Mouse (Mus musculus) myocyte (in vitro differentiated cells): ENCODE data around the gene Sult5a1. TPM values are rescaled to one million over a fixed set of nuclear protein-coding genes. Genes with fewer than 3 reads are reported as not detected.
"Not testable (repeated sequence)": the region's sequence is repeated elsewhere in the genome, so short reads cannot be mapped to it uniquely, and the experiment has no call there.

Experiments used
- H3K27me3 ChIP-seq: one replicate; pipeline ENCODE4 v1.6.1; 2011; ENCODE audit not compliant: control insufficient read depth, insufficient read depth, insufficient read length
- H3K36me3 ChIP-seq: one replicate; pipeline ENCODE4 v1.6.1; 2011; ENCODE audit not compliant: control insufficient read depth, insufficient read depth
- H3K4me2 ChIP-seq: one replicate; pipeline ENCODE4 v1.6.1; 2011; ENCODE audit warnings: low read depth, control low read depth
- H3K4me3 ChIP-seq: one replicate; pipeline ENCODE4 v1.5.1; 2011; ENCODE audit warnings: mild to moderate bottlenecking, control low read depth, moderate library complexity
- H3K79me2 ChIP-seq: one replicate; pipeline ENCODE4 v1.6.1; 2011; ENCODE audit not compliant: control insufficient read depth, insufficient read depth
- H3ac ChIP-seq: one replicate; pipeline ENCODE4 v1.6.1; 2011; ENCODE audit not compliant: control insufficient read depth, insufficient read length
- CEBPB ChIP-seq: IDR thresholded peaks from 2 replicates; pipeline ENCODE4 v1.6.1; 2011; ENCODE audit warnings: mild to moderate bottlenecking, moderate library complexity; ENCODE audit not compliant: poor library complexity, insufficient read depth, severe bottlenecking
- E2F4 ChIP-seq: IDR thresholded peaks from one replicate; pipeline ENCODE4 v1.6.1; 2011; ENCODE audit warnings: mild to moderate bottlenecking, control low read depth, moderate library complexity; ENCODE audit not compliant: insufficient read depth
- MAX ChIP-seq: IDR thresholded peaks from one replicate; pipeline ENCODE4 v1.6.1; 2011; ENCODE audit warnings: low read depth, mild to moderate bottlenecking, control low read depth
- MYOG ChIP-seq, 3 experiments: IDR thresholded peaks; one replicate each; pipeline ENCODE4 v1.6.1; 2011; ENCODE audit warnings: control low read depth in 2 of 3, low read depth in 2 of 3, mild to moderate bottlenecking in 2 of 3; ENCODE audit not compliant: insufficient read length in 2 of 3, control insufficient read depth in 1 of 3, insufficient read depth in 1 of 3
- POLR2A ChIP-seq: IDR thresholded peaks from one replicate; pipeline ENCODE4 v1.6.1; 2011; ENCODE audit warnings: low read depth, mild to moderate bottlenecking, control low read depth, moderate library complexity; ENCODE audit not compliant: insufficient read length
- POLR2AphosphoS2 ChIP-seq: IDR thresholded peaks from one replicate; pipeline ENCODE4 v1.6.1; 2011; ENCODE audit warnings: low read depth, control low read depth; ENCODE audit not compliant: insufficient read length
- REST ChIP-seq: IDR thresholded peaks from one replicate; pipeline ENCODE4 v1.6.1; 2011; ENCODE audit warnings: mild to moderate bottlenecking, control low read depth, moderate library complexity; ENCODE audit not compliant: insufficient read depth, insufficient read length
- TCF3 ChIP-seq: IDR thresholded peaks from one replicate; pipeline ENCODE4 v1.6.1; 2011; ENCODE audit warnings: low read depth, control low read depth; ENCODE audit not compliant: insufficient read length
- USF1 ChIP-seq: IDR thresholded peaks from one replicate; pipeline ENCODE4 v1.6.1; 2011; ENCODE audit warnings: low read depth, mild to moderate bottlenecking, control low read depth, moderate library complexity
- polyA plus RNA-seq: library from polyadenylated mRNA; unstranded; fragments of >200 nt; fragmentation: generic; extraction: Trizol; gene quantifications from one replicate; pipeline ENCODE4 v1.2.1, GENCODE M21; 2012; ENCODE audit warnings: missing spikeins

The Sult5a1 gene
- polyA plus RNA-seq, 1 experiment: 0.08 TPM

DNA sequence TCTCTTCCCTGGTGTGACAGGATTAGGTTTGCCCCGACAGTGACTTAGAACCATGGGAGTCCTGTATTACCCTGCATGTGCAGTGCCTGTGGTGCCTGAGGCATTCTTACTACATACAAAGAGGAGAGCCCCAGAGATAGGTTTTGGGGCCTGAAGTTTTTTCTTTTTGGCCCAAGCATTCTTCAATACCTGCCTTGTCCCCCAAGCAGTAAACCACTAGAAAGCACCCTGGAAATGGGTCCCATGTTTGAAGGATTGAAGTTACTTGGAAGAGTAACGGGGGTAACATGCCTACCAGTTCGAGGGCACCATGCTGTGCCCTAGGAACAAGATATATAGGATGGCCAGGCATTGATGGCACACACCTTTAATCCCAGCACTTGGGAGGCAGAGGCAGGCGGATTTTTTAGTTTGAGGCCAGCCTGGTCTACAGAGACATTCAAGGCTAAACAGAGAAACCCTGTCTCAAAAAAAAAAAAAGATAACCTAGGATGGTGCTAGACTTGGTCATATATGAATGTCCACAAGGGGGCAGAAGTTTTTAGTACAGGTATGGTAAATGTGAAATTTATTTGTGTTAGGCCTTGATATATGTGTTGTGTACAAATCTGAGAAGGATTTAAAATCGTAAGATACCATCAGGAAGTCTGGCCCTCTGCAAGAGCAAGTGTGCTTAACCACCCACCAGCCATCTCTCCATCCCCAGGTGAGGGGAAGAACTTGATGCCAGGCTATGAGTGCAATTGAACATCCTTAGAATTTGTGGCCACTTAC lies 52.4 kb downstream of the Sult5a1 start:
- Histone ChIP-seq H3K27me3 (no peaks in the 10 kb centered on the region), H3ac (no peak overlapping the region), H3K4me3 (no peak overlapping the region), H3K79me2 (peaks cover 22% of the 10 kb centered on the region), H3K36me3 (peaks cover 25% of the 10 kb centered on the region), H3K4me2 (no peak overlapping the region)
- TF ChIP-seq USF1 (no peak), TCF3 (no peak), MYOG (IDR thresholded peaks at IDR 0.05; ENCODE audit: control insufficient read depth in 1 of 3, insufficient read depth in 1 of 3, insufficient read length in 2 of 3, low read depth in 2 of 3) (no peak), POLR2AphosphoS2 (peak; percentile 84), CEBPB (no peak), POLR2A (no peak)

DNA sequence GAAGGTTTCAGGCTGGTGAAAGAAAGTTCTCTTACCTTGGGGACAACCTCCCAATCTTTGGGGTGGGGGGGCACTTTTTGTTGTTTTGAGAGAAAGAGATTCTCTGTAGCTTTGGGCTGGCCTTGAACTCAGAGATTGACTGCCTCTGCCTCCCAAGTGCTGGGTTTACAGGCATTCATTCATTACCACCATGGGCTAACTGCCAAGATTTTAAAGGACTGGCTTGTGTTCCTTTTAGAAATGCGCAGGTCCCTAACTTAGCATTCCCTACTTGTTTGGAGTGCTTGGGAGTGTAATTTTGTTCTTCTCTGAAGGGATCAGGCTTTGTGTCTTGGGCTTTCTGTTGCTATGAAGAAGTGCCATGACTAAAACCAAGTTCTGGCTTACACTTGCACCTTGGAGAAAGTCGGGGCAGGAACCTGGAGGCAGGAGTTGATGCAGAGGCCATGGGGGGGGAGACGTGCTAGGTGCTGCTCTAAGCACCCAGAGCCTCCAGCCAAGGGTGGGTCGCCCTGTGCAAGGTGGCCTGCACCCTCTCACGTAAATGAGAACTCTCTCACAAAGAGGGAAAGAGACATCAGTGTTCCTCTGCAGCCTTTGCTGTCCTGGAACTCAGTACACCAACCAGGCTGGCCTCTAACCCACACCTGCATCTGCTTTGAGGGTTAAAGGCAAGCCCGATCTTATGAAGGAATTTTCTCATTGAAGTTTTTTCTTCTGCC lies 53.9 kb downstream of the Sult5a1 start:
- peak overlapping the region; percentile 97 for H3K4me2 ChIP-seq
- H3K79me2 ChIP-seq: peaks cover 22% of the 10 kb centered on the region
- peaks cover 25% of the 10 kb centered on the region for H3K36me3 ChIP-seq
- peak overlapping the region; percentile 84 for H3K4me3 ChIP-seq
- H3ac ChIP-seq: no peak overlapping the region
- no peaks in the 10 kb centered on the region for H3K27me3 ChIP-seq
- TF ChIP-seq E2F4 (no peak), USF1 (no peak), POLR2AphosphoS2 (peak; percentile 66), CEBPB (no peak), REST (no peak), TCF3 (no peak), MAX (no peak)

DNA sequence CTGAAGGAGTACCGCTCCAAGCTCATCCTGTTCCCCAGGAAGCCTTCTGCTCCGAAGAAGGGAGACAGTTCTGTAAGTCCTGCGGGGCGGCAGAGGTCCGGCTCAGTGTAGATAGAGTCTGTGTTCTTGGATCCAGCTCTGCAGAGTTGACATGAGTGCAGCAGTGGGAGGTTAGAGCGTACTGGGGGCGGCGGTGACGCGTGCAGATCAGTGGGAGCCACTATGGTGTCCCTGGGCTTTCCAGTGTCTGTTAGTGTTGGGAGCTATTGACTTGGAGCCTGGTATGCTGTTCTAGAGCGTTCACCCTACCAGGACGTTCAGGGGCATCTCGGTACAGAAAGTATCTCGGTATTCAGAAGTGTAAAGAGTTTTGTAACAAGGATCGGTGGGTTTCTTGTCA lies 54.8 kb downstream of the Sult5a1 start:
- Histone ChIP-seq H3K36me3 (peaks cover 25% of the 10 kb centered on the region), H3K4me2 (peak overlapping the region; percentile 97), H3ac (peak overlapping the region; percentile 29), H3K4me3 (peak overlapping the region; percentile 84), H3K79me2 (peaks cover 22% of the 10 kb centered on the region), H3K27me3 (no peaks in the 10 kb centered on the region)
- TF ChIP-seq POLR2AphosphoS2 (peak; percentile 51), E2F4 (no peak)

DNA sequence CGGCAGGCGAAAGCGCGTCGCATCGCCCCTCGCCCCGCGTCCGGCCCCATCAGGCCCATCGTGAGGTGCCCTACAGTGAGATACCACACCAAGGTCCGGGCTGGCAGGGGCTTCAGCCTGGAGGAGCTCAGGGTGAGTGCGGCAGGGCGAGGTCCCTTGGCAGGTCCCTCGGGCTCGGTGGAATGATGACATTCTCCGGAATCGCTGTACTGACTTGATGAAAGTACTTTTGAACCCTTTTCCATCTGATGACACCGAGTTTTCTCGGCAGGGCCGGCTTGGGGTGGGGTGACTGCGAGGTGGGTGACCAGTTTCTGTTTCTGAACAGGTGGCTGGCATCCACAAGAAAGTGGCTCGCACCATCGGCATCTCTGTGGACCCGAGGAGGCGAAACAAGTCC lies 55.3 kb downstream of the Sult5a1 start:
- Histone ChIP-seq H3K79me2 (peaks cover 22% of the 10 kb centered on the region), H3K4me2 (peak overlapping the region; percentile 97), H3ac (peak overlapping the region; percentile 29), H3K36me3 (peaks cover 25% of the 10 kb centered on the region), H3K4me3 (peak overlapping the region; percentile 84)
- H3K27me3 ChIP-seq: not testable (repeated sequence)

DNA sequence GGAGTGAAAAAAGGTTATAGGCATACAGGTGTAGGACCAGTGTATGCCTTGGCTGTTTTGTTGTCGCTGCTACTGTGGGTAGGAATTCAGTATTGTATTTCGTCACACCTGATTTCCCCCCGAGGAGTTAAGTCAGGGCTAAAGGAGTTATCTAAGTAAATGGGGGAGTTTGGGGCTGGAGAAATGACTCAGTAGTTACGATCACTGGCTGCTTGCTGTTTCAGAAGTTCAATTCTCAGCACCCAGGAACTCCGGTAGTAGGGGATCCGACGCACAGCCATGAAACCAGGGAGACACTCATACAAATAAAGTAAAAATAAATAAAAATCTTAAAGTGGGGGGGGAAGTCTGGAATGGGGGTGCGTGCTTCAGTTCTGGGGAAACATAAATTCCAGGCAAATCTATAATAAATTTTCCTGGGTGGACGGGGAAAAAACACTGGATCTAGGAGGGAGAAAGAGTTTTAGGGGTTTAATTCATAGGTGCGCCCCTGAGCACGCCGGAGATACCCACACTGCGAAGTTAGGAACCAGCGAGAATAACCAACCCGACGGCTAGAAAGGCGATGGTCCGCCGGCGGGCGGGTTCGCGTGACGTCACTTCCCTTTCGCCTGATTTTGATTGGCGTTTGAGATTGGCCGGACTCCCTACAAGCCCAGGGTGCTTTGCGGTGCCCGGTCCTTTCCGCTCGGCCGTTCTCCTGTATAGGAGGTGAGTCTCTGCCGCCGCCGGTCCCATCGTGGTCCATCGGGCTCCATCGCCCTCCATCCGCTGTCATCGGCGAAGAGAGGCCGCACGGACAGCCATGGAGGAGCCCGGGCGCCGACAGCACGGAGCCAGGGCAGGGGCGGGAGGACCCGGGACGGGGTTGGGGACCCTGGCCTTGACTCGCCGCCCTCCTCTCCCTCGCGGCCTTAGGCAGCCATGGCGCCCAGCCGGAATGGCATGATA lies 56.1 kb downstream of the Sult5a1 start, which contains the start of gene Rpl13:
TSS of gene Rpl13 (plus strand) at position 616 of the 951 bp plus-strand sequence.
- peak within 1 kb of the TSS; percentile 84 for H3K4me3 ChIP-seq
- H3ac ChIP-seq: peak within 1 kb of the TSS; percentile 29
- no peaks in the 10 kb centered on the region for H3K27me3 ChIP-seq
- H3K36me3 ChIP-seq: peaks cover 25% of the 10 kb centered on the region
- TF ChIP-seq REST (peak; percentile 50), POLR2AphosphoS2 (peak; percentile 95), MYOG (IDR thresholded peaks at IDR 0.05; ENCODE audit: control insufficient read depth in 1 of 3, insufficient read depth in 1 of 3, insufficient read length in 2 of 3, low read depth in 2 of 3) (peak in 1 of 3 experiments; percentile 1), POLR2A (peak; percentile 93), E2F4 (no peak)
- H3K4me2 ChIP-seq: peak within 1 kb of the TSS; percentile 97
- peaks cover 22% of the 10 kb centered on the region for H3K79me2 ChIP-seq
